Mouse (Mus musculus) adrenal gland, adult 18-20 months (tissue): ENCODE results near the gene Mdga1. TPM values are rescaled to one million over a fixed set of nuclear protein-coding genes. Genes with fewer than 3 reads are reported as not detected.

Experiments
- DNase-seq, 2 experiments: peaks; one replicate each; pipeline ENCODE4 v3.0.0; 2021 to 2022; ENCODE audit warnings: low spot score in 2 of 2
- total RNA-seq, 2 experiments: library from RNA; stranded (reverse); gene quantifications; 1 replicate in 1 of 2; 2 replicates in 1 of 2; pipeline ENCODE4 v1.2.3; 2021

Mdga1 gene
- total RNA-seq, 2 experiments from 2014 or later, result 0.23 to 1.2 TPM

- DNase-seq, result no peak
Observed at GRCm38 (mm10) chr17:29925608-29926606, 44.0 kb downstream of the Mdga1 start.

- no peak for DNase-seq
Observed at GRCm38 (mm10) chr17:29920089-29920488, 49.8 kb downstream of the Mdga1 start.

GRCm38 (mm10) chr17:29919552-29919920 is 50.4 kb downstream of the Mdga1 start:
- DNase-seq, result no peak

GRCm38 (mm10) chr17:29918791-29919551 is 50.9 kb downstream of the Mdga1 start:
- DNase-seq, result no peak

- DNase-seq, result no peak
Observed at GRCm38 (mm10) chr17:29916968-29917367, 52.9 kb downstream of the Mdga1 start.

DNA sequence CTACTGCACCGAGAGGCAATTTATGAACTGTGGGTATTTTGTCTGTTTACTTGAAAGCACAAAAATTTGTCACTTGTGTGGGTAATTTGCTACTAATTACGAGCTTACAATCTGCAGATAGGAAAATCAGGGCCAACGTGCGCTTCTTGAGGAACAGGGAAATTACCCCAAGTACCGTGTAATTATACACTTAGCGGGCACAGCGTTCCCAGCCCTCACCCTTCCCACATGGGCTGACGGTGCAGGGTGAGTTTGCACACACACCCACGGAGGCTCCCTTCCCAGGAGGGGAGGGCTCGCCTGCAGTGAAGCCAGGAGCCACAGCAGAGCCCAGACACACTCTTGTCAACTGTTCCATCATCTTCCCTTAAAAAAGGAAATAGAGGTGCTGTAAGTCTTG is 54.1 kb downstream of the Mdga1 start:
- no peak for DNase-seq

DNA sequence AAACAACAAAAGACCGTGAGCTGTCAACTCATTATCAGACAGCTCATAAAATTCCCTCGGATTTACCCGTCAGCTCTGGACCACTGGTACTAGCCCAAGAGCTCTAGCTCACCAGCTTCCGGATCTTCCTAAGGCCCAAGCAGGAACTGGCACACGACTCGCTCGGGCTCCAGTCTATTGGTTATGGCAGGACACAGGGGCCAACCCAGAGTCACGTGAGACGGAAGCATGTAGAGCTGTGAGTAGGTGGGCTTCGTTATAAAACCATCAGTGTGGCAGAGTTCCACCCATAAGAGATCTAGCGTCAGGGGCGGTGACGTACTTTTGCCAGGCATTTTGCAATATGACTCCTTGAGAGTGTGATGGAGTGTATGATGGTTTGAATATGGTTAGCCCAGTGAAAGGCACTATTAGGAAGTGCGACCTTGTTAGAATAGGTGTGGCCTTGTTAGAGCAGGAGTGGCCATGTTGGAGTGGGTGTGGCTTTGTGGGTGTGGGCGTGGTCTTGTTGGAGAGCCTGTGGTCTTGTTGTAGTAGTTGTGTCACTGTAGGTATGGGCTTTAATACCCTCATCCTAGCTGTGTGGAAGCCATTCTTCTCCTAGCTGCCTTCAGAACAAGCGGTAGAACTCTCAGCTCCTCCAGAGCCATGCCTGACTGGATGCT is 56.5 kb downstream of the Mdga1 start:
- DNase-seq, result no peak

DNA sequence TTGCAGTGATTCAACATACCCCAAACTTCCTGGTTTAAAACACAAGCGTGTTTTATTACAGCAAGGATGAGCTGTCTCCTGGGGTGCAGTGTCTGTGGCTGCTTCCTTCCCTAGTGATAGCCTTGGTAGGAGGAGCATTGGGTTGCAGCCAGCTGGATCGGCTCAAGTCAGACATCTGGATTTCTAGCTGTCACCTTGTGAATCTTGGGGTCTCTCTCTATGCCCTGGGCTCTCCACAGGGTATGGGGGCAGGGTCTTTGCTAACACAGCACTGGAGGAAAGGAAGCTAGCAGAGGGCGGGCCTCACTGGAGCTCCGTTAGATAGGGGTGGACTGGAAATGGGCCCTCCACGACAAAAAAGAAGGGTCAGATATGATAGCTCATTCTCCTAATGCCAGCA is 57.2 kb downstream of the Mdga1 start:
- DNase-seq, result no peak

GRCm38 (mm10) chr17:29909031-29909430 is 60.9 kb downstream of the Mdga1 start:
- no peak for DNase-seq

DNA sequence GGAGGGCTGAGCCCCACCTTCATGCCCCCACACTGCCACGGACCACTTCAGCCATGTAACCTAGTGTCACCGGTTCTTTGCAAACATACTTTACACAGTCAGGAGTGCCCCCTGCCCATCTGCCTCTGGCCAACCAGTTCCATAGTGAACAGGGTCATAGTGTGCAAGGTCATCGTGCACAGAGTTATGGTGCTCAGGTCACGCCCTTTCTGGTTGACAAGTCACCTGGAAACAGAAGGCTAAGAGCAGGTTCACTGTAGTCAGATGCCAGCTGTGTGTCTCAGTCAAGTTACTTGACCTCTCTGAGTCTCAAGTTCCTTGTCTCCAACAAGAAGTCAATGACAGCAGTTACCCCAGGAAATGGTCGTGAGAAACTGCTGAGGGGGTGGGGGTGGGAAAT is 65.2 kb downstream of the Mdga1 start:
- DNase-seq, result no peak

GRCm38 (mm10) chr17:29902406-29903155 is 67.3 kb downstream of the Mdga1 start:
- no peak for DNase-seq

DNA sequence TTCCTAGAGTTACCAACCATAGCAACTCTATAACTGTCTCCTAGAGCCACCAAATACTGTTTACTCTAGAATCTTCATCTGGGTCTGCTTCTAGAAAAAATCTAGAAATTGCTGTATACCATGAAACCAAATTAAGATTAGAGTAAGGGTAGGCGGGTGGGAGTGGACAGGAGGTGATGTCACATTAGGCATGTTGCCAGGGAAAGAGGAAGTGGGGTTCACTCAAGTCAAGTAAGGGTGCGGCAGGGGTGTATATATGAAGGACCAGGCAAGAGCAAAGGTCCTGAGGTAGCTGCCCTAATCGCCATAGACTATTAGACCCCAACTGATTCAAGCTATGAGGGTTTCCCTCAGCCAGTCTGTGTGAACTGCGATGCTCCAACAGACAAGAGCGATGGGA is 69.6 kb downstream of the Mdga1 start:
- no peak for DNase-seq

GRCm38 (mm10) chr17:29896181-29897054 is 73.5 kb downstream of the Mdga1 start:
- no peak for DNase-seq

- DNase-seq, result no peak
Observed at GRCm38 (mm10) chr17:29895566-29895965, 74.3 kb downstream of the Mdga1 start.

GRCm38 (mm10) chr17:29894965-29895364 is 74.9 kb downstream of the Mdga1 start:
- no peak for DNase-seq

- DNase-seq, result no peak
Observed at GRCm38 (mm10) chr17:29890451-29891110, 79.3 kb downstream of the Mdga1 start.

GRCm38 (mm10) chr17:29888981-29889980 is 80.6 kb downstream of the Mdga1 start:
- no peak for DNase-seq
